ENCODE assay signal across 8 mouse cellular contexts in genomic region chr7:141123517-141123856, GRCm38 (mm10). TPM values are rescaled to one million over a fixed set of nuclear protein-coding genes. Genes with fewer than 3 reads are reported as not detected.
DNase-seq lines count a peak whose midpoint lies in the region; ATAC-seq and TF ChIP-seq lines count a peak whose summit lies in the region.

No protein-coding gene starts in this region.

- H3K4me2 ChIP-seq in lung, embryonic 15.5 days, result peak overlapping the region; percentile 81
- peak overlapping the region; percentile 64 for H3K4me2 ChIP-seq in neural tube, embryonic 15.5 days

- under 1% methylated on average over 15 of the region's 15 CpGs for WGBS in lung, embryonic 15.5 days
- 6% methylated on average over 15 of the region's 15 CpGs for WGBS in limb, embryonic 10.5 days
- 2% methylated on average over 15 of the region's 15 CpGs for WGBS in neural tube, embryonic 15.5 days

- peak overlapping the region; percentile 63 for H3K4me3 ChIP-seq in lung, embryonic 15.5 days
- peak overlapping the region; percentile 47 for H3K4me3 ChIP-seq in embryonic fibroblast, embryonic 13.5 days (ENCODE audit: insufficient read depth, low read length)
- peak overlapping the region; percentile 61 for H3K4me3 ChIP-seq in limb, embryonic 10.5 days
- peak overlapping the region; percentile 63 for H3K4me3 ChIP-seq in neural tube, embryonic 15.5 days (replicated peaks)

- H3K27ac ChIP-seq in lung, embryonic 15.5 days, result peak overlapping the region; percentile 85
- peak overlapping the region; percentile 43 for H3K27ac ChIP-seq in embryonic fibroblast, embryonic 13.5 days (ENCODE audit: insufficient read depth, low read length)
- peak overlapping the region; percentile 92 for H3K27ac ChIP-seq in limb, embryonic 10.5 days
- H3K27ac ChIP-seq in neural tube, embryonic 15.5 days (replicated peaks), result peak overlapping the region; percentile 80

- peaks cover 5% of the 10 kb centered on the region for H3K4me1 ChIP-seq in lung, embryonic 15.5 days
- H3K4me1 ChIP-seq in embryonic fibroblast, embryonic 13.5 days (ENCODE audit: control insufficient read depth, insufficient read depth, low read length), result no peaks in the 10 kb centered on the region
- peaks cover 18% of the 10 kb centered on the region for H3K4me1 ChIP-seq in limb, embryonic 10.5 days
- peaks cover 5% of the 10 kb centered on the region; the same call in 1 of the 2 replicates for H3K4me1 ChIP-seq in neural tube, embryonic 15.5 days

- no peak for ATAC-seq in lung, embryonic 15.5 days (ENCODE audit: borderline replicate concordance, extremely low read depth, low FRiP score, low TSS enrichment)
- ATAC-seq in neural tube, embryonic 15.5 days (ENCODE audit: low FRiP score), result peak; percentile 32

- H3K9ac ChIP-seq in lung, embryonic 15.5 days, result peak overlapping the region; percentile 62
- H3K9ac ChIP-seq in neural tube, embryonic 15.5 days (replicated peaks), result peak overlapping the region; percentile 67

- no peaks in the 10 kb centered on the region for H3K36me3 ChIP-seq in lung, embryonic 15.5 days
- H3K36me3 ChIP-seq in limb, embryonic 10.5 days, result no peaks in the 10 kb centered on the region
- H3K36me3 ChIP-seq in neural tube, embryonic 15.5 days, result no peaks in the 10 kb centered on the region

- no peak for TF ChIP-seq POLR2A in embryonic fibroblast, embryonic 13.5 days (IDR thresholded peaks at IDR 0.05; ENCODE audit: low read depth, low read length)

- TF ChIP-seq CTCF in embryonic fibroblast, embryonic 13.5 days (IDR thresholded peaks at IDR 0.05; ENCODE audit: borderline replicate concordance, insufficient read depth, low read length), result no peak

- no peaks in the 10 kb centered on the region for H3K27me3 ChIP-seq in lung, embryonic 15.5 days
- H3K27me3 ChIP-seq in limb, embryonic 10.5 days (ENCODE audit: low read depth, poor library complexity, severe bottlenecking), result peaks cover 2% of the 10 kb centered on the region; the same call in 1 of the 2 replicates
- H3K27me3 ChIP-seq in neural tube, embryonic 15.5 days (replicated peaks), result no peaks in the 10 kb centered on the region

- DNase-seq in lung, adult 18-20 months, result no peak
- DNase-seq in limb, embryonic 10.5 days (ENCODE audit: low spot score), result no peak
- no peak for DNase-seq in testis, postnatal 10 days (ENCODE audit: low spot score)
- DNase-seq in left cerebral cortex, adult 11 months (ENCODE audit: low spot score), result no peak
- DNase-seq in adrenal gland, adult 18-20 months (ENCODE audit: low spot score in 2 of 2), result no peak

- no peaks in the 10 kb centered on the region for H3K9me3 ChIP-seq in lung, embryonic 15.5 days
- H3K9me3 ChIP-seq in limb, embryonic 10.5 days (replicated peaks), result no peaks in the 10 kb centered on the region
- no peaks in the 10 kb centered on the region for H3K9me3 ChIP-seq in neural tube, embryonic 15.5 days (replicated peaks)

RNA-seq across cellular contexts. Expression of gene Ptdss2, which starts 1.3 kb away (rescaled TPM):
- polyA plus RNA-seq in lung, embryonic 15.5 days (2015; fragmentation: Nextera tagmentation; extraction: Ambion mirVana), result 70.1 and 70.6 TPM in 2 replicates
- 27.0 and 28.3 TPM in 2 replicates for polyA plus RNA-seq in embryonic fibroblast, embryonic 13.5 days (2011; ENCODE audit: insufficient read length, low read depth, missing spikeins)
- polyA plus RNA-seq in limb, embryonic 10.5 days (2016; fragmentation: Nextera tagmentation; extraction: Ambion mirVana), result 85.6 and 95.2 TPM in 2 replicates
- polyA plus RNA-seq in neural tube, embryonic 15.5 days (2015; fragmentation: Nextera tagmentation; extraction: Ambion mirVana), result 83.2 and 86.7 TPM in 2 replicates
- total RNA-seq in adrenal gland, adult 18-20 months (2021), result 10 to 100 TPM; 39.2 to 40.4 TPM

RNA-seq across cellular contexts. Expression of gene Ano9, which starts 5.9 kb away (rescaled TPM):
- 6.4 and 6.5 TPM in 2 replicates for polyA plus RNA-seq in lung, embryonic 15.5 days (2015; fragmentation: Nextera tagmentation; extraction: Ambion mirVana)
- polyA plus RNA-seq in embryonic fibroblast, embryonic 13.5 days (2011; ENCODE audit: insufficient read length, low read depth, missing spikeins), result not detected in 2 replicates
- polyA plus RNA-seq in limb, embryonic 10.5 days (2016; fragmentation: Nextera tagmentation; extraction: Ambion mirVana), result 0.64 and 0.67 TPM in 2 replicates
- 0.60 and 1.4 TPM in 2 replicates for polyA plus RNA-seq in neural tube, embryonic 15.5 days (2015; fragmentation: Nextera tagmentation; extraction: Ambion mirVana)
- total RNA-seq in adrenal gland, adult 18-20 months (2021), result under 1 TPM; 0.20 to 0.32 TPM

RNA-seq across cellular contexts. Expression of gene Sigirr, which starts 23.1 kb away (rescaled TPM):
- 12.8 and 15.1 TPM in 2 replicates for polyA plus RNA-seq in lung, embryonic 15.5 days (2015; fragmentation: Nextera tagmentation; extraction: Ambion mirVana)
- not detected in 2 replicates for polyA plus RNA-seq in embryonic fibroblast, embryonic 13.5 days (2011; ENCODE audit: insufficient read length, low read depth, missing spikeins)
- 2.3 TPM in 2 replicates for polyA plus RNA-seq in limb, embryonic 10.5 days (2016; fragmentation: Nextera tagmentation; extraction: Ambion mirVana)
- polyA plus RNA-seq in neural tube, embryonic 15.5 days (2015; fragmentation: Nextera tagmentation; extraction: Ambion mirVana), result 3.3 and 7.8 TPM in 2 replicates
- total RNA-seq in adrenal gland, adult 18-20 months (2021), result 1 to 10 TPM; 2.0 to 2.7 TPM

RNA-seq across cellular contexts. Expression of gene Pkp3, which starts 45.5 kb away (rescaled TPM):
- 14.6 and 15.2 TPM in 2 replicates for polyA plus RNA-seq in lung, embryonic 15.5 days (2015; fragmentation: Nextera tagmentation; extraction: Ambion mirVana)
- polyA plus RNA-seq in embryonic fibroblast, embryonic 13.5 days (2011; ENCODE audit: insufficient read length, low read depth, missing spikeins), result not detected in 2 replicates
- 6.0 and 8.2 TPM in 2 replicates for polyA plus RNA-seq in limb, embryonic 10.5 days (2016; fragmentation: Nextera tagmentation; extraction: Ambion mirVana)
- polyA plus RNA-seq in neural tube, embryonic 15.5 days (2015; fragmentation: Nextera tagmentation; extraction: Ambion mirVana), result 0.18 and 8.4 TPM in 2 replicates
- total RNA-seq in adrenal gland, adult 18-20 months (2021), result 1 to 10 TPM; 1.8 to 3.3 TPM

RNA-seq across cellular contexts. Expression of gene Rnh1, which starts 49.2 kb away (rescaled TPM):
- polyA plus RNA-seq in lung, embryonic 15.5 days (2015; fragmentation: Nextera tagmentation; extraction: Ambion mirVana), result 143 and 152 TPM in 2 replicates
- 108 and 119 TPM in 2 replicates for polyA plus RNA-seq in embryonic fibroblast, embryonic 13.5 days (2011; ENCODE audit: insufficient read length, low read depth, missing spikeins)
- 67.7 and 85.0 TPM in 2 replicates for polyA plus RNA-seq in limb, embryonic 10.5 days (2016; fragmentation: Nextera tagmentation; extraction: Ambion mirVana)
- polyA plus RNA-seq in neural tube, embryonic 15.5 days (2015; fragmentation: Nextera tagmentation; extraction: Ambion mirVana), result 50.0 and 69.8 TPM in 2 replicates
- total RNA-seq in adrenal gland, adult 18-20 months (2021), result 100 to 1,000 TPM; 218 to 327 TPM
